Mouse (Mus musculus) brain, embryonic 14.5 days (tissue): ENCODE data around the gene Mars.

ENCODE experiments used
- CTCF ChIP-seq: fragments of 200-500 bp; IDR thresholded peaks from 2 replicates; pipeline ENCODE4 v1.5.1; 2012; ENCODE audit warnings: inconsistent platforms, mild to moderate bottlenecking, moderate library complexity, borderline replicate concordance; ENCODE audit not compliant: insufficient read depth, insufficient read length; ENCODE audit errors: extremely low read depth
- POLR2A ChIP-seq: fragments of 200-500 bp; IDR thresholded peaks from 2 replicates; pipeline ENCODE4 v1.6.1; 2012; ENCODE audit warnings: mild to moderate bottlenecking, inconsistent platforms, borderline replicate concordance; ENCODE audit not compliant: poor library complexity, insufficient read depth, insufficient read length, severe bottlenecking; ENCODE audit errors: extremely low read depth

DNA sequence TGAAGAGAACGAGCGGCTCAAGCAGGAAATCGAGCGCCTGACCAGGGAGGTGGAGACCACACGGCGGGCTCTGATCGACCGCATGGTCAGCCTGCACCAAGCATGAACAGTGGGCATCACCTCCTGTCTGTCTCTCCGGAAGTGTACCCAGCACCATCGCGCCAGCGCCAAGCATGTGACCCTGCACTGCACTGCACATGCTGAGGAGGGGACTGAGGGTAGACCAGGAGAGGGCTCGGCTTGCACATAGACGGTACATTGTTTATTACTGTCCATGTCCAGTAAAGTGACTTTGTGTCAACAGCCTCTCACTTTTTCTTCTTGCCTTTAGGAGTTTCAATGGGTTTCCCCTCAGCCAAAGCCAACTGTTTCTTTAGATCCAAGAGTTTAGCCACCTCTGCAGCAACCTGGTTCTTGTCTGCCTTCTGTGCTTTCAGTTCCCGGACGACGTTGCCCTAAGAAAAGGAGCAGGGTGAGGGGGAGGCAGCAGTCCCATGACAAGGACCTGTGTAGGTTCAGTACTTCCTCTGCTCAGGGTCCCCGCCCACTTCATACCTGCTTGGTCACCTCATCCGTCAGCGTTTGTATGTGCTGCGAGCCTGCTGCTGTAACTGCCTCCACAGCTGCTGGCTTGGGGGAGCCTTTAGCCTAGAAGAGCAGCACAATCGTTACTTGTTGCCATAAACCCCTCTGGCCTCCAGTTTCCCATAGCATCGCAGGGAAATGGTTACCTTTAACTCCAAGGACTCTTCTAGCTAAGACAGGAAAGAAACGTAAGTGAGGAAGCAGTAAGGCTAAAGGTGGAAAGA is 15.4 kb downstream of the Mars start:
- TF ChIP-seq POLR2A (no peak), CTCF (no peak)
